ENCODE assay signal across 19 mouse cellular contexts in genomic region chr12:15511994-15512393, GRCm38 (mm10).
A peak's percentile ranks its signal among the peaks of the same experiment; 100 is the strongest.
DNase-seq lines count a peak whose midpoint lies in the region; ATAC-seq and TF ChIP-seq lines count a peak whose summit lies in the region.
"Had no signal": no experiment of that assay in that cellular context is flagged by ENCODE, and none has a peak within 500 bp of the region (broad histone marks: within the 10 kb centered on the region; RNA-seq: fewer than 3 reads in every experiment).

No protein-coding gene starts in this region.

- H3K4me2 ChIP-seq in heart, postnatal 0 days (ENCODE audit: low read depth, low read length) = no peak overlapping the region
- no peak overlapping the region for H3K4me2 ChIP-seq in liver, postnatal 0 days (ENCODE audit: low read depth, low read length)
- H3K4me2 ChIP-seq in liver, embryonic 11.5 days = no peak overlapping the region
- H3K4me2 ChIP-seq: embryonic facial prominence, embryonic 13.5 days; heart, embryonic 13.5 days; liver, embryonic 15.5 days had no signal

- WGBS in heart, postnatal 0 days = 29% methylated on average over 2 of the region's 2 CpGs
- 45% methylated on average over 2 of the region's 2 CpGs for WGBS in liver, postnatal 0 days (ENCODE audit: insufficient replicate concordance)
- 37% methylated on average over 2 of the region's 2 CpGs for WGBS in liver, embryonic 11.5 days

- no peaks in the 10 kb centered on the region for H3K79me2 ChIP-seq in MEL (ENCODE audit: control insufficient read depth, insufficient read depth, low read length, poor library complexity)

- ATAC-seq in heart, postnatal 0 days (ENCODE audit: insufficient read depth, low read depth) = no peak
- ATAC-seq in liver, postnatal 0 days = no peak
- ATAC-seq in liver, embryonic 11.5 days (replicated peaks; ENCODE audit: low FRiP score) = no peak
- ATAC-seq: CD4-positive, CD25-positive, alpha-beta regulatory T cell, adult 4 months had no signal

- TF ChIP-seq RAD21 in MEL (IDR thresholded peaks at IDR 0.05; ENCODE audit: low read depth, low read length) = peak; percentile 81

- no peaks in the 10 kb centered on the region for H3K36me3 ChIP-seq in heart, postnatal 0 days (replicated peaks; ENCODE audit: control insufficient read depth, insufficient read depth, low read length)
- no peaks in the 10 kb centered on the region for H3K36me3 ChIP-seq in liver, postnatal 0 days (replicated peaks; ENCODE audit: insufficient read depth, low read length)
- H3K36me3 ChIP-seq in liver, embryonic 11.5 days (ENCODE audit: control insufficient read depth, insufficient read depth, low read length) = no peaks in the 10 kb centered on the region
- H3K36me3 ChIP-seq in MEL (ENCODE audit: control insufficient read depth in 1 of 2, insufficient read depth in 2 of 2, low read length in 2 of 2) = no peaks in the 10 kb centered on the region
- H3K36me3 ChIP-seq: embryonic facial prominence, embryonic 13.5 days; G1E; heart, embryonic 13.5 days; liver, embryonic 15.5 days had no signal

- no peaks in the 10 kb centered on the region for H3K9me3 ChIP-seq in heart, postnatal 0 days (replicated peaks; ENCODE audit: control insufficient read depth, low read length)
- no peaks in the 10 kb centered on the region for H3K9me3 ChIP-seq in liver, postnatal 0 days (ENCODE audit: low read length)
- no peaks in the 10 kb centered on the region for H3K9me3 ChIP-seq in liver, embryonic 11.5 days (ENCODE audit: control insufficient read depth, low read length)
- no peaks in the 10 kb centered on the region for H3K9me3 ChIP-seq in MEL (replicated peaks; ENCODE audit: insufficient read depth, low read length)
- H3K9me3 ChIP-seq: embryonic facial prominence, embryonic 13.5 days; G1E; heart, embryonic 13.5 days; liver, embryonic 15.5 days had no signal

- TF ChIP-seq EP300 in heart, postnatal 0 days (IDR thresholded peaks at IDR 0.05; ENCODE audit: low read depth) = no peak
- TF ChIP-seq EP300 in liver, postnatal 0 days (IDR thresholded peaks at IDR 0.05; ENCODE audit: low read depth) = no peak
- no peak for TF ChIP-seq EP300 in MEL (IDR thresholded peaks at IDR 0.05; ENCODE audit: low read depth in 1 of 2, low read length in 2 of 2)

- H3K4me3 ChIP-seq in heart, postnatal 0 days (ENCODE audit: low read depth, low read length) = no peak overlapping the region
- H3K4me3 ChIP-seq in liver, postnatal 0 days (ENCODE audit: low read depth, low read length) = no peak overlapping the region
- H3K4me3 ChIP-seq in liver, embryonic 11.5 days (ENCODE audit: low read depth, low read length) = no peak overlapping the region
- no peak overlapping the region for H3K4me3 ChIP-seq in MEL (ENCODE audit: control insufficient read depth in 1 of 2, insufficient read depth in 1 of 2, low read depth in 2 of 2, low read length in 2 of 2)
- H3K4me3 ChIP-seq: embryonic facial prominence, embryonic 13.5 days; heart, embryonic 13.5 days; liver, embryonic 15.5 days had no signal

- no peak overlapping the region for H3K27ac ChIP-seq in heart, postnatal 0 days (ENCODE audit: low read depth)
- no peak overlapping the region for H3K27ac ChIP-seq in liver, postnatal 0 days (ENCODE audit: low read depth)
- no peak overlapping the region for H3K27ac ChIP-seq in liver, embryonic 11.5 days (ENCODE audit: low read depth, low read length)
- no peak overlapping the region for H3K27ac ChIP-seq in MEL (ENCODE audit: control insufficient read depth, low read depth, low read length)
- H3K27ac ChIP-seq: embryonic facial prominence, embryonic 13.5 days; heart, embryonic 13.5 days; liver, embryonic 15.5 days had no signal

- peak; percentile 15 for DNase-seq in heart, postnatal 0 days (ENCODE audit: low spot score)
- DNase-seq in heart, adult 9 months (ENCODE audit: low spot score in 2 of 2) = no peak
- DNase-seq in liver, postnatal 0 days = no peak
- no peak for DNase-seq in liver, embryonic 11.5 days (ENCODE audit: low spot score)
- peak; percentile 21 for DNase-seq in 416B (ENCODE audit: low read depth)
- peak; percentile 16 for DNase-seq in MEL (ENCODE audit: low read depth, low spot score)
- DNase-seq in yolk sac, embryonic 10.5 days (ENCODE audit: low spot score) = no peak
- DNase-seq in spleen, adult 12 weeks (ENCODE audit: low spot score) = no peak
- DNase-seq: cerebellum, adult 9-10 months; heart, postnatal 4 days; kidney, adult 8-10 months; kidney, postnatal 4 days; right cerebral cortex, adult 18-20 months; thymus, postnatal 4 days had no signal

- TF ChIP-seq CTCF in heart, postnatal 0 days (IDR thresholded peaks at IDR 0.05; ENCODE audit: low read depth) = 0 out of 2 replicates have a peak, but pooled peaks have one; percentile 13
- peak; percentile 4; the same call in 1 of the 2 replicates for TF ChIP-seq CTCF in liver, postnatal 0 days (IDR thresholded peaks at IDR 0.05; ENCODE audit: low read depth)
- peak in 1 of 3 experiments; percentile 48; a peak in 2 of 6 replicates for TF ChIP-seq CTCF in MEL (IDR thresholded peaks at IDR 0.05 in 2 of 3, conservative IDR thresholded peaks at IDR 0.05 in 1 of 3; ENCODE audit: control insufficient read depth in 1 of 3, insufficient read depth in 1 of 3, low read depth in 2 of 3, low read length in 3 of 3, poor library complexity in 1 of 3, severe bottlenecking in 1 of 3)

- no peaks in the 10 kb centered on the region for H3K4me1 ChIP-seq in heart, postnatal 0 days (ENCODE audit: control insufficient read depth, insufficient read depth)
- H3K4me1 ChIP-seq in liver, postnatal 0 days (ENCODE audit: insufficient read depth) = no peaks in the 10 kb centered on the region
- no peaks in the 10 kb centered on the region for H3K4me1 ChIP-seq in liver, embryonic 11.5 days (replicated peaks; ENCODE audit: control insufficient read depth, insufficient read depth, low read length)
- H3K4me1 ChIP-seq in MEL (ENCODE audit: control insufficient read depth in 1 of 2, insufficient read depth in 2 of 2, low read length in 2 of 2) = no peaks in the 10 kb centered on the region
- H3K4me1 ChIP-seq: embryonic facial prominence, embryonic 13.5 days; heart, embryonic 13.5 days; liver, embryonic 15.5 days had no signal

- TF ChIP-seq POLR2A in MEL (IDR thresholded peaks at IDR 0.05; ENCODE audit: control insufficient read depth in 1 of 2, insufficient read depth in 1 of 2, low read depth in 1 of 2, low read length in 2 of 2, poor library complexity in 1 of 2) = no peak

- H3K27me3 ChIP-seq in heart, postnatal 0 days (ENCODE audit: control insufficient read depth, insufficient read depth, low read length) = no peaks in the 10 kb centered on the region
- no peaks in the 10 kb centered on the region for H3K27me3 ChIP-seq in liver, postnatal 0 days (ENCODE audit: insufficient read depth, low read length)
- no peaks in the 10 kb centered on the region for H3K27me3 ChIP-seq in liver, embryonic 11.5 days (replicated peaks; ENCODE audit: control insufficient read depth, insufficient read depth, low read length)
- H3K27me3 ChIP-seq in MEL (ENCODE audit: control insufficient read depth in 1 of 2, insufficient read depth in 2 of 2, low read length in 2 of 2) = peaks cover 2 to 9% of the 10 kb centered on the region in 2 experiments; a peak in 3 of 4 replicates
- H3K27me3 ChIP-seq: embryonic facial prominence, embryonic 13.5 days; heart, embryonic 13.5 days; liver, embryonic 15.5 days had no signal

- no peak overlapping the region for H3K9ac ChIP-seq in heart, postnatal 0 days (replicated peaks; ENCODE audit: low read depth, low read length)
- no peak overlapping the region for H3K9ac ChIP-seq in liver, postnatal 0 days (replicated peaks)
- H3K9ac ChIP-seq in liver, embryonic 11.5 days (ENCODE audit: low read depth, low read length) = no peak overlapping the region
- no peak overlapping the region for H3K9ac ChIP-seq in MEL (ENCODE audit: control insufficient read depth, low read depth, low read length, poor library complexity, severe bottlenecking)
- H3K9ac ChIP-seq: embryonic facial prominence, embryonic 13.5 days; heart, embryonic 13.5 days; liver, embryonic 15.5 days had no signal

TF ChIP-seq in MEL, 35 proteins besides CTCF, POLR2A, EP300 and RAD21:
- TF ChIP-seq KAT2A (conservative IDR thresholded peaks at IDR 0.05; ENCODE audit: low read depth, low read length) (no peak), ETS1 (IDR thresholded peaks at IDR 0.05; ENCODE audit: low read depth, low read length) (no peak), ZC3H11A (IDR thresholded peaks at IDR 0.05; ENCODE audit: low read depth, low read length) (peak; percentile 17; the same call in 1 of the 2 replicates), TAL1 (IDR thresholded peaks at IDR 0.05; ENCODE audit: low read length) (no peak), MYC (IDR thresholded peaks at IDR 0.05; ENCODE audit: low read depth, low read length) (no peak), TCF12 (IDR thresholded peaks at IDR 0.05; ENCODE audit: low read depth, low read length) (no peak), SMC3 (IDR thresholded peaks at IDR 0.05; ENCODE audit: low read depth, low read length) (peak; percentile 44; the same call in 1 of the 2 replicates), ZMIZ1 (IDR thresholded peaks at IDR 0.05; ENCODE audit: low read depth, low read length) (no peak)

Comparison
In these comparisons a context has a peak if more than half of its experiments do, and no peak if none do; other contexts are left out.
1. DNase-seq: peak in heart, postnatal 0 days (single experiment), 416B (single experiment) and MEL (single experiment); none in heart, adult 9 months (0 of 2), liver, postnatal 0 days (single experiment), liver, embryonic 11.5 days (single experiment), yolk sac, embryonic 10.5 days (single experiment) and spleen, adult 12 weeks (single experiment).